Mouse (Mus musculus): ENCODE measurements at regions not wholly inside any gene's neighbourhood (a gene's known extent, or its start where the extent isn't known, plus 50 kb on each side); places are given as distances from the start of the nearest gene placed in this dataset.

GRCm38 (mm10) chr15:45453797-45454196, 5319.6 kb downstream of the 9330182O14Rik start:
- DNase-seq (ENCODE audit: low spot score in 2 of 2) = peak; percentile 37 to 75

GRCm38 (mm10) chr15:45470425-45470824, 5336.3 kb downstream of the 9330182O14Rik start:
- DNase-seq (ENCODE audit: low spot score in 2 of 2) = no peak

DNA sequence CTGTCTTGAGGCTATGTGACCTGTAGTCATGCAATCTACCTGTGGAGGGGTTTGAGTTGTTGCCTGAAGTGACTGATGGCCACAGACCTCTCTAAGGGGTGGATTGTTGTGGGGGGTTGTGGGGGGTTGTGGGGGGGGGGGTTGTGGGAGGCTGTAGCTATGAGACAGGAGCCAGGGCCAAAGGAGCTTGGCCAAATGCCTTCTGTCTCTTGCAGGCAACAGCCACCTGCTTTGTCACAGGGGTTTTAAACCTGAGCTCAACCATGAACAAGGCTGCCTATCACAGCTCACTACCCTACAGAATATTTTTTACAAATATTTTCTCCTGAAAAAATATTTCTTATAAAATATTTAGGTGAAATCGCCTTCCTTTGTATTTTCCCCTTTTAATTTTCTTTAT, 5339.0 kb downstream of the 9330182O14Rik start:
- no peak for DNase-seq (ENCODE audit: low spot score in 2 of 2)

- DNase-seq (ENCODE audit: low spot score in 2 of 2) = no peak
Measured at GRCm38 (mm10) chr15:45510271-45510670, 5376.1 kb downstream of the 9330182O14Rik start.

All from left cerebral cortex, adult 9 months (tissue).